Mouse (Mus musculus): ENCODE results near the gene Pdzph1.
A peak's percentile ranks its signal among the peaks of the same experiment; 100 is the strongest.

Pdzph1 gene

GRCm38 (mm10) chr17:58991275-58991674 lies at the start of gene Pdzph1:
Gene Pdzph1, minus strand, starts transcription at chr17:58991375.
- no peak for DNase-seq

GRCm38 (mm10) chr17:59039754-59040153 lies 48.6 kb upstream of the Pdzph1 start:
- DNase-seq = peak; percentile 15

GRCm38 (mm10) chr17:59033445-59033844 lies 42.3 kb upstream of the Pdzph1 start:
- DNase-seq = no peak

GRCm38 (mm10) chr17:59026336-59026735 lies 35.2 kb upstream of the Pdzph1 start:
- no peak for DNase-seq

GRCm38 (mm10) chr17:59024502-59024901 lies 33.3 kb upstream of the Pdzph1 start:
- no peak for DNase-seq

- no peak for DNase-seq
These were observed 32.8 kb upstream of the Pdzph1 start for GRCm38 (mm10) chr17:59023971-59024370.

- DNase-seq = no peak
These were observed 27.5 kb upstream of the Pdzph1 start for GRCm38 (mm10) chr17:59018666-59019065.

GRCm38 (mm10) chr17:59013091-59013459 lies 21.9 kb upstream of the Pdzph1 start, which contains the start of gene Nudt12:
Gene Nudt12, minus strand, starts transcription at chr17:59013372.
- DNase-seq = peak; percentile 45

GRCm38 (mm10) chr17:59012421-59013090 lies 21.4 kb upstream of the Pdzph1 start:
- DNase-seq = peak; percentile 8

GRCm38 (mm10) chr17:59011546-59012307 lies 20.6 kb upstream of the Pdzph1 start:
- no peak for DNase-seq

- DNase-seq = no peak
These were observed 17.9 kb downstream of the Pdzph1 start for GRCm38 (mm10) chr17:58973237-58973636.

- DNase-seq = no peak
These were observed 31.3 kb downstream of the Pdzph1 start for GRCm38 (mm10) chr17:58959905-58960304.

GRCm38 (mm10) chr17:58957055-58957454 lies 34.1 kb downstream of the Pdzph1 start:
- DNase-seq = no peak

- DNase-seq = no peak
These were observed 48.0 kb downstream of the Pdzph1 start for GRCm38 (mm10) chr17:58943015-58943822.

- no peak for DNase-seq
These were observed 52.6 kb downstream of the Pdzph1 start for GRCm38 (mm10) chr17:58938598-58938997.

- DNase-seq = no peak
These were observed 53.6 kb downstream of the Pdzph1 start for GRCm38 (mm10) chr17:58937533-58937932.

GRCm38 (mm10) chr17:58932983-58933280 lies 58.2 kb downstream of the Pdzph1 start:
- no peak for DNase-seq

- DNase-seq = no peak
These were observed 58.7 kb downstream of the Pdzph1 start for GRCm38 (mm10) chr17:58932279-58932982.

GRCm38 (mm10) chr17:58924754-58925546 lies 66.2 kb downstream of the Pdzph1 start:
- DNase-seq = no peak

GRCm38 (mm10) chr17:58923901-58924476 lies 67.2 kb downstream of the Pdzph1 start:
- no peak for DNase-seq

- DNase-seq = no peak
These were observed 67.8 kb downstream of the Pdzph1 start for GRCm38 (mm10) chr17:58923316-58923866.
